ENCODE assay signal across 19 mouse cellular contexts in the genomic region with DNA sequence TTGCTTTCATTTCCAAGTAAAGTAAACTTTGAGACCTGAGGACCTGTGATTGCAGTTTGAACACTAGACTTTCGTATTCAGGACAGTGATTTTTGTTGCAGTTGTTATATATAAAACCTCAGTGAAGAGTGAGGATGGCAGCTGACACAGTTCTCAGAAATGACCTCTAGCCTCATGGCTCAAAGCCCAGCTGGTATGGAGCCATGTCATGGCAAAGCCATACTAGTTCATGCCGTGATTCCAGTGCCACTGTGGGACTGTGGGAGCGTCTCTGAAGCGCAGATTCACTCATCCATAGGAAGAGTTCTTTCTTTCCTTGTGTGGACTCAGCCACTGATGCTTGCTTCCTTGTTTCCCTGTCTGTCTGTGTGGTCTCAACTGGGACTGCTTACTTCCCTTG. TPM values are rescaled to one million over a fixed set of nuclear protein-coding genes. Genes with fewer than 3 reads are reported as not detected.
DNase-seq lines count a peak whose midpoint lies in the region; TF ChIP-seq lines count a peak whose summit lies in the region.
"Had no signal": no experiment of that assay in that cellular context is flagged by ENCODE, and none has a peak within 500 bp of the region (broad histone marks: within the 10 kb centered on the region; RNA-seq: fewer than 3 reads in every experiment).

No protein-coding gene starts in this region.

- TF ChIP-seq CTCF in CH12.LX (conservative IDR thresholded peaks at IDR 0.05 in 1 of 2, IDR thresholded peaks at IDR 0.05 in 1 of 2; ENCODE audit: low read depth in 2 of 2, low read length in 2 of 2): no peak

- no peak overlapping the region for H3K4me3 ChIP-seq in CH12.LX (replicated peaks in 1 of 3; ENCODE audit: low read depth in 2 of 3, low read length in 2 of 3, poor library complexity in 1 of 3)
- no peak overlapping the region for H3K4me3 ChIP-seq in brown adipose tissue, adult 24 weeks (ENCODE audit: insufficient read depth, low read depth, low read length)
- H3K4me3 ChIP-seq: embryonic facial prominence, embryonic 12.5 days; embryonic facial prominence, embryonic 15.5 days; gastrocnemius, adult 2 months; hindbrain, embryonic 12.5 days; hindbrain, embryonic 15.5 days had no signal

- H3K4me2 ChIP-seq in CH12.LX (ENCODE audit: insufficient read depth, low read depth, poor library complexity, severe bottlenecking): no peak overlapping the region
- H3K4me2 ChIP-seq: embryonic facial prominence, embryonic 12.5 days; embryonic facial prominence, embryonic 15.5 days; heart, embryonic 11.5 days; hindbrain, embryonic 12.5 days; hindbrain, embryonic 15.5 days had no signal

- H3K79me2 ChIP-seq in CH12.LX (replicated peaks; ENCODE audit: control insufficient read depth, extremely low read depth, insufficient read depth, poor library complexity, severe bottlenecking): peaks cover 29% of the 10 kb centered on the region

- no peak overlapping the region for H3K9ac ChIP-seq in CH12.LX (ENCODE audit: insufficient read depth, low read depth)
- H3K9ac ChIP-seq: embryonic facial prominence, embryonic 12.5 days; embryonic facial prominence, embryonic 15.5 days; forebrain, postnatal 0 days; hindbrain, embryonic 12.5 days; hindbrain, embryonic 15.5 days had no signal

- H3K27me3 ChIP-seq in CH12.LX (replicated peaks): no peaks in the 10 kb centered on the region
- H3K27me3 ChIP-seq: embryonic facial prominence, embryonic 12.5 days; embryonic facial prominence, embryonic 15.5 days; hindbrain, embryonic 12.5 days; hindbrain, embryonic 15.5 days had no signal

- TF ChIP-seq EP300 in CH12.LX (IDR thresholded peaks at IDR 0.05; ENCODE audit: low read length): no peak

- in situ Hi-C loops in CH12.LX (cut with MboI; ENCODE audit: low pct_ligation_motif_present, low pct_unique_long_range_greater_than_20kb, low sequenced_read_pairs): no loop called here

- peak overlapping the region; percentile 28; the same call in 1 of the 2 replicates for H3K27ac ChIP-seq in CH12.LX (ENCODE audit: insufficient read depth, low read depth)
- H3K27ac ChIP-seq in brown adipose tissue, adult 24 weeks (replicated peaks; ENCODE audit: low read depth, low read length): peak overlapping the region; percentile 61
- H3K27ac ChIP-seq: embryonic facial prominence, embryonic 12.5 days; embryonic facial prominence, embryonic 15.5 days; gastrocnemius, adult 2 months; hindbrain, embryonic 12.5 days; hindbrain, embryonic 15.5 days had no signal

- dilution Hi-C loops in CH12.LX (cut with MboI; ENCODE audit: extremely low pct_ligation_motif_present, extremely low pct_unique_long_range_greater_than_20kb, low sequenced_read_pairs): no loop called here

- no peak for TF ChIP-seq RAD21 in CH12.LX (IDR thresholded peaks at IDR 0.05; ENCODE audit: low read depth, low read length)

- H3K36me3 ChIP-seq in CH12.LX (replicated peaks in 1 of 2; ENCODE audit: control insufficient read depth in 1 of 2, insufficient read depth in 1 of 2, low read length in 1 of 2): peaks cover 77 to 96% of the 10 kb centered on the region in 2 experiments

- peak; percentile 57 for DNase-seq in adrenal gland, postnatal 14 days
- DNase-seq in adrenal gland, adult 8-10 months: no peak
- DNase-seq in CH12.LX (ENCODE audit: extremely low read depth) (no peak), adipocyte (ENCODE audit: low spot score) (peak; percentile 86)
- DNase-seq in layer of hippocampus, postnatal 10 days (ENCODE audit: low spot score in 2 of 2): no peak
- DNase-seq in spleen, adult 12 weeks (ENCODE audit: low spot score): no peak
- DNase-seq: cerebellum, adult 18-20 months; cerebellum, adult 9-10 months; cerebellum, postnatal 25 days; forebrain, postnatal 0 days; gastrocnemius, adult 2 months; gastrocnemius, postnatal 14 days; heart, adult 11 months had no signal

- H3K9me3 ChIP-seq in CH12.LX (replicated peaks; ENCODE audit: low read length): no peaks in the 10 kb centered on the region
- H3K9me3 ChIP-seq: embryonic facial prominence, embryonic 12.5 days; embryonic facial prominence, embryonic 15.5 days; hindbrain, embryonic 12.5 days; hindbrain, embryonic 15.5 days had no signal

- peaks cover 11 to 43% of the 10 kb centered on the region in 2 experiments for H3K4me1 ChIP-seq in CH12.LX (ENCODE audit: control insufficient read depth in 1 of 2, insufficient read depth in 2 of 2)
- H3K4me1 ChIP-seq in brown adipose tissue, adult 24 weeks (ENCODE audit: control insufficient read depth, insufficient read depth, insufficient read length, low read length): 0 out of 2 replicates have a peak, but pooled peaks cover 4% of the 10 kb centered on the region
- H3K4me1 ChIP-seq: embryonic facial prominence, embryonic 12.5 days; embryonic facial prominence, embryonic 15.5 days; hindbrain, embryonic 12.5 days; hindbrain, embryonic 15.5 days had no signal

- TF ChIP-seq POLR2A in CH12.LX (IDR thresholded peaks at IDR 0.05; ENCODE audit: low read depth, low read length): no peak

TF ChIP-seq in CH12.LX, 34 proteins besides CTCF, POLR2A, EP300 and RAD21:
- TF ChIP-seq ETS1 (conservative IDR thresholded peaks at IDR 0.05; ENCODE audit: low read depth, low read length): no peak
- no peak for TF ChIP-seq NRF1 (IDR thresholded peaks at IDR 0.05; ENCODE audit: low read depth, low read length)
- no peak for TF ChIP-seq MEF2A (IDR thresholded peaks at IDR 0.05; ENCODE audit: borderline replicate concordance, low read depth, low read length)
- TF ChIP-seq RCOR1 (conservative IDR thresholded peaks at IDR 0.05; ENCODE audit: low read depth, low read length): no peak
- no peak for TF ChIP-seq TCF12 (IDR thresholded peaks at IDR 0.05; ENCODE audit: low read depth, low read length)
- TF ChIP-seq HCFC1 (IDR thresholded peaks at IDR 0.05; ENCODE audit: low read depth, low read length): no peak
- no peak for TF ChIP-seq MXI1 (IDR thresholded peaks at IDR 0.05; ENCODE audit: low read depth, low read length)
- TF ChIP-seq POLR2AphosphoS2 (IDR thresholded peaks at IDR 0.05; ENCODE audit: low read depth, low read length): no peak
- no peak for TF ChIP-seq USF2 (conservative IDR thresholded peaks at IDR 0.05; ENCODE audit: low read depth, low read length)
- TF ChIP-seq PAX5 (IDR thresholded peaks at IDR 0.05; ENCODE audit: low read length): no peak
- TF ChIP-seq ZNF384 (IDR thresholded peaks at IDR 0.05; ENCODE audit: low read depth, low read length): no peak
- no peak for TF ChIP-seq USF1 (IDR thresholded peaks at IDR 0.05; ENCODE audit: low read depth, low read length)
- no peak for TF ChIP-seq ZC3H11A (IDR thresholded peaks at IDR 0.05; ENCODE audit: low read depth, low read length)
- TF ChIP-seq MYC (IDR thresholded peaks at IDR 0.05; ENCODE audit: low read depth, low read length): no peak
- no peak for TF ChIP-seq GABPA (IDR thresholded peaks at IDR 0.05; ENCODE audit: insufficient replicate concordance, low read depth, low read length)
- no peak for TF ChIP-seq MAX (IDR thresholded peaks at IDR 0.05; ENCODE audit: low read length)
- no peak for TF ChIP-seq MAZ (IDR thresholded peaks at IDR 0.05; ENCODE audit: low read depth, low read length)

RNA-seq across cellular contexts. Expression of a gene that starts 16.7 kb away (rescaled TPM):
- 102 and 118 TPM in 2 replicates for total RNA-seq in adrenal gland, postnatal 14 days (2021)
- total RNA-seq in adrenal gland, adult 8-10 months (2022): 10 to 100 TPM; 69.8 to 78.8 (median 70.4) TPM
- total RNA-seq in CH12.LX (2012; rRNA removed) (238 and 329 TPM in 2 replicates), CH12.LX (2014; rRNA removed) (432 and 457 TPM in 2 replicates)
- polyA plus RNA-seq in CH12.LX (2012; ENCODE audit: insufficient read length, low read depth): 341 and 354 TPM in 2 replicates
- polyA plus RNA-seq in brown adipose tissue, adult 24 weeks (2012; ENCODE audit: insufficient read depth, insufficient read length, missing spikeins): 86.8 and 119 TPM in 2 replicates
- 100 to 1,000 TPM; 165 to 171 TPM for total RNA-seq in layer of hippocampus, postnatal 10 days (2021)

Comparison
In these comparisons a context has a peak if more than half of its experiments do, and no peak if none do; other contexts are left out.
1. DNase-seq: peak in adrenal gland, postnatal 14 days (single experiment) and adipocyte (single experiment); none in adrenal gland, adult 8-10 months (single experiment), CH12.LX (single experiment), layer of hippocampus, postnatal 10 days (0 of 2) and spleen, adult 12 weeks (single experiment).